Mouse (Mus musculus): Measurements from ENCODE around the gene Pigl. TPM values are rescaled to one million over a fixed set of nuclear protein-coding genes. Genes with fewer than 3 reads are reported as not detected.

The Pigl gene
- polyA plus RNA-seq (2016; fragmentation: Nextera tagmentation; extraction: Ambion mirVana), result 14.1 and 15.4 TPM in 2 replicates

GRCm38 (mm10) chr11:62458276-62458724 lies at the start of gene Pigl, which contains the start of gene Ncor1:
TSS of gene Pigl (plus strand) at chr11:62458460.
TSS of gene Ncor1 (minus strand) at chr11:62458541.
- peaks cover 13% of the 10 kb centered on the region; the same call in 1 of the 2 replicates for H3K4me1 ChIP-seq
- no peaks in the 10 kb centered on the region for H3K27me3 ChIP-seq (ENCODE audit: insufficient read depth, poor library complexity, severe bottlenecking)
- peak within 1 kb of the TSS; percentile 97 for H3K27ac ChIP-seq
- under 1% methylated on average over 33 of the region's 33 CpGs for WGBS
- H3K36me3 ChIP-seq, result peaks cover 5% of the 10 kb centered on the region
- peak within 1 kb of the TSS; percentile 95 for H3K4me3 ChIP-seq
- DNase-seq (ENCODE audit: low spot score), result peak; percentile 95
- no peaks in the 10 kb centered on the region for H3K9me3 ChIP-seq

DNA sequence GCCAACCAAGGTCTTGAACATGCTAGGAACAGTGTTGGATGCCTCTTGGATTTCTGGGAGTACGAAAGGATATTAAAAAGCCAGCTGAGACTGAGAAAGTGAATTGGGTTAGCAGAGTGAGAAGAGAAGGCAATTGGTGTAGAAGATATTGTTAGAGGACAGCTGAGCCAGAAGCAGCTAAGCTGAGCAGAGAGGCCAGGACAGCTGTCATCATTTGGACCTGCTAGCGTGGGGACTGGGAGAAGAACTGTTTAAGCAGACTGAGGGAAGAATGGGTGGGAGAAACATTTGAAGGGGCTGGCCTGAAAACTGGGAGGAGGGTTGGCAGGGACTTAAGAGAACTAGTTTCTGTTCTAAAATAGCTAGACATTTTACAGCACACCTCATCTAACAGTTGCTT lies 49.4 kb upstream of the Pigl start:
- H3K9me3 ChIP-seq, result no peaks in the 10 kb centered on the region
- no peaks in the 10 kb centered on the region for H3K27me3 ChIP-seq (ENCODE audit: insufficient read depth, poor library complexity, severe bottlenecking)
- H3K36me3 ChIP-seq, result peaks cover 45% of the 10 kb centered on the region
- H3K4me3 ChIP-seq, result no peak overlapping the region
- H3K27ac ChIP-seq, result no peak overlapping the region
- H3K4me1 ChIP-seq, result no peaks in the 10 kb centered on the region
- 92% methylated on average over 2 of the region's 2 CpGs for WGBS
- no peak for DNase-seq (ENCODE audit: low spot score)

DNA sequence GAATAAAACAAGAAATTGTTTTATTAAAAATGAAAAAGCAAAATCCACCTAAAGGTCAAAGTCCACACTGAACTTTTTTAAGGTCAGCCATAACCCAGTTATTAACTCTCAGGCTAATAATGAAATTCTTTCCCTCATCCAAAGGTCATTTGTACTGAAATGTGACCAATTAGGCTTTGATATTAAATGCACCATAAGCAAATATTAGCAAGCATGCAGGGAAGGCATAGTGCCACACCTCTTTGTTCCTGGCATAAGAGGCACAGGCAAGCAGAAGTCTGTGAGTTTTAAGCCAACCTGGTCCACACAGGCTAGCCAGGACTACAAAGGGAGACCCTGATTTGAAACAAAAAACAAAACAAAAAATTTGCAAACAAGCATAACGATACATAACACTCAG lies 48.6 kb upstream of the Pigl start:
- no peak for DNase-seq (ENCODE audit: low spot score)
- H3K4me1 ChIP-seq, result no peaks in the 10 kb centered on the region
- no peaks in the 10 kb centered on the region for H3K27me3 ChIP-seq (ENCODE audit: insufficient read depth, poor library complexity, severe bottlenecking)
- no peak overlapping the region for H3K27ac ChIP-seq
- 96% methylated on average over 1 of the region's 1 CpGs for WGBS
- H3K4me3 ChIP-seq, result no peak overlapping the region
- peaks cover 50% of the 10 kb centered on the region for H3K36me3 ChIP-seq
- H3K9me3 ChIP-seq, result no peaks in the 10 kb centered on the region

GRCm38 (mm10) chr11:62415026-62415425 lies 43.2 kb upstream of the Pigl start:
- Histone ChIP-seq H3K4me1 (no peaks in the 10 kb centered on the region), H3K4me3 (no peak overlapping the region), H3K27ac (no peak overlapping the region), H3K9me3 (no peaks in the 10 kb centered on the region), H3K27me3 (ENCODE audit: insufficient read depth, poor library complexity, severe bottlenecking) (no peaks in the 10 kb centered on the region), H3K36me3 (peaks cover 64% of the 10 kb centered on the region)
- WGBS, result 93% methylated on average over 4 of the region's 4 CpGs
- no peak for DNase-seq (ENCODE audit: low spot score)

- Histone ChIP-seq H3K27ac (no peak overlapping the region), H3K4me1 (peaks cover 6% of the 10 kb centered on the region; the same call in 1 of the 2 replicates), H3K27me3 (ENCODE audit: insufficient read depth, poor library complexity, severe bottlenecking) (no peaks in the 10 kb centered on the region), H3K9me3 (no peaks in the 10 kb centered on the region), H3K36me3 (peaks cover 60% of the 10 kb centered on the region), H3K4me3 (no peak overlapping the region)
- no peak for DNase-seq (ENCODE audit: low spot score)
- 82% methylated on average over 2 of the region's 2 CpGs for WGBS
Observed at GRCm38 (mm10) chr11:62424525-62424924, 33.7 kb upstream of the Pigl start.

GRCm38 (mm10) chr11:62426266-62426665 lies 32.0 kb upstream of the Pigl start:
- no peaks in the 10 kb centered on the region for H3K27me3 ChIP-seq (ENCODE audit: insufficient read depth, poor library complexity, severe bottlenecking)
- WGBS, result 73% methylated on average over 5 of the region's 5 CpGs
- H3K36me3 ChIP-seq, result peaks cover 63% of the 10 kb centered on the region
- no peak overlapping the region for H3K27ac ChIP-seq
- H3K9me3 ChIP-seq, result no peaks in the 10 kb centered on the region
- H3K4me3 ChIP-seq, result no peak overlapping the region
- peaks cover 6% of the 10 kb centered on the region; the same call in 1 of the 2 replicates for H3K4me1 ChIP-seq
- DNase-seq (ENCODE audit: low spot score), result no peak

- peaks cover 6% of the 10 kb centered on the region; the same call in 1 of the 2 replicates for H3K4me1 ChIP-seq
- no peaks in the 10 kb centered on the region for H3K9me3 ChIP-seq
- H3K27ac ChIP-seq, result no peak overlapping the region
- 78% methylated on average over 2 of the region's 3 CpGs for WGBS
- no peak overlapping the region for H3K4me3 ChIP-seq
- no peaks in the 10 kb centered on the region for H3K27me3 ChIP-seq (ENCODE audit: insufficient read depth, poor library complexity, severe bottlenecking)
- peaks cover 64% of the 10 kb centered on the region for H3K36me3 ChIP-seq
- DNase-seq (ENCODE audit: low spot score), result no peak
Observed at GRCm38 (mm10) chr11:62427105-62427504, 31.2 kb upstream of the Pigl start.

DNA sequence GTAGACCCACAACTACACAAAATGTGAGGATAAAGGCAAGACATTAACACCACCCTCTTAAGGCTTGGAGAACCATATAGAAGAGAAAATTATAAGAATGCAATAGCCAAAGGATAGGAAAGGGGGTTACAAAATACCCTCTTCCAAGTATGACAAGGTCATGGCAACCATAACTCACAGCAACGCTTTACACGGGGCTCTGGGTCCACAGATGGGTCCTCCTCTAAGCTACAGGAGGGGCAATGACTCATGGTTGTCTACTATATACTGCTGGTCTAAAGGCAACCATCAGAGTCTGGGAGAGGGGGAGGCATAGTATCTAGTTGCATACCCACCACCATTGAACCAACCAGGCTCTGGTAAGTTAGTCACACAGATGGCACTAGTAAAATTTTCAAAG lies 26.0 kb upstream of the Pigl start:
- H3K9me3 ChIP-seq, result no peaks in the 10 kb centered on the region
- peaks cover 62% of the 10 kb centered on the region for H3K36me3 ChIP-seq
- no peaks in the 10 kb centered on the region for H3K4me1 ChIP-seq
- DNase-seq (ENCODE audit: low spot score), result no peak
- H3K27me3 ChIP-seq (ENCODE audit: insufficient read depth, poor library complexity, severe bottlenecking), result no peaks in the 10 kb centered on the region
- H3K4me3 ChIP-seq, result no peak overlapping the region
- H3K27ac ChIP-seq, result no peak overlapping the region
- 94% methylated on average over 2 of the region's 2 CpGs for WGBS

DNA sequence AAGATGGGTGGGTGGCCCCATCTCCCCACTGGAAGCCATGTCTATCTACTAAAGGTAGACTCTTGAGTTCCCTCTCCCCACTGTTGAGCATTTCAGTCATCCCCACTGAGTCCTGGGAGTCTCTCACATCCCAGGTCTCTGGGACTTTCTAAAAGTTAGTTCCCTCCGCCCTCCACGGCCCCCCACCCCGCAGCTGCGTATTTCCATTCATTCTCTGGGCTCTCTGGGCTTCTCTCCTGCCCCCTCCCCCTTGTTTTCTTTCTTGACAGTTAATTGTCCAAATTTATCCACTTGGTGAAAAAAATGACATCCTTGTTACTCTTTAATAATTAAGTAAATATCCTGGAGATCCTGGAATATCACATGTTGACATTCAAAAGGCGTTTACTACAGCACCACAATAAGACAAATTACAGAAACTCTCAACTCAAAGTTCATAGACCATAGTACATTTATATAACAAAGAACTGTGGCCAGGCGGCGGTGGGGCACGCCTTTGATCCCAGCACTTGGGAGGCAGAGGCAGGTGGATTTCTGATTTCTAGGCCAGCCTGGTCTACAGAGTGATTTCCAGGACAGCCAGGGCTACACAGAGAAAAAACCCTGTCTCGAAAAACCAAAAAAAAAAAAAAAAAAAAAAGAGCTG lies 17.5 kb upstream of the Pigl start:
- WGBS, result 94% methylated on average over 9 of the region's 9 CpGs
- H3K4me1 ChIP-seq, result peaks cover 6% of the 10 kb centered on the region; the same call in 1 of the 2 replicates
- H3K27ac ChIP-seq, result no peak overlapping the region
- H3K4me3 ChIP-seq, result no peak overlapping the region
- no peaks in the 10 kb centered on the region for H3K27me3 ChIP-seq (ENCODE audit: insufficient read depth, poor library complexity, severe bottlenecking)
- no peaks in the 10 kb centered on the region for H3K9me3 ChIP-seq
- H3K36me3 ChIP-seq, result peaks cover 40% of the 10 kb centered on the region
- DNase-seq (ENCODE audit: low spot score), result no peak

GRCm38 (mm10) chr11:62445799-62446198 lies 12.5 kb upstream of the Pigl start:
- Histone ChIP-seq H3K27ac (no peak overlapping the region), H3K9me3 (no peaks in the 10 kb centered on the region), H3K4me1 (peaks cover 6% of the 10 kb centered on the region; the same call in 1 of the 2 replicates), H3K4me3 (no peak overlapping the region), H3K27me3 (ENCODE audit: insufficient read depth, poor library complexity, severe bottlenecking) (no peaks in the 10 kb centered on the region), H3K36me3 (peaks cover 29% of the 10 kb centered on the region)
- no peak for DNase-seq (ENCODE audit: low spot score)
- WGBS, result 86% methylated on average over 3 of the region's 3 CpGs

GRCm38 (mm10) chr11:62448971-62449370 lies 9.3 kb upstream of the Pigl start:
- Histone ChIP-seq H3K27me3 (ENCODE audit: insufficient read depth, poor library complexity, severe bottlenecking) (no peaks in the 10 kb centered on the region), H3K9me3 (no peaks in the 10 kb centered on the region), H3K36me3 (peaks cover 29% of the 10 kb centered on the region), H3K27ac (no peak overlapping the region), H3K4me1 (no peaks in the 10 kb centered on the region), H3K4me3 (no peak overlapping the region)
- no peak for DNase-seq (ENCODE audit: low spot score)
- 97% methylated on average over 6 of the region's 6 CpGs for WGBS

GRCm38 (mm10) chr11:62455193-62455592 lies 3.1 kb upstream of the Pigl start:
- no peaks in the 10 kb centered on the region for H3K27me3 ChIP-seq (ENCODE audit: insufficient read depth, poor library complexity, severe bottlenecking)
- H3K9me3 ChIP-seq, result no peaks in the 10 kb centered on the region
- no peak overlapping the region for H3K4me3 ChIP-seq
- H3K36me3 ChIP-seq, result peaks cover 12% of the 10 kb centered on the region
- H3K27ac ChIP-seq, result no peak overlapping the region
- DNase-seq (ENCODE audit: low spot score), result no peak
- H3K4me1 ChIP-seq, result peaks cover 13% of the 10 kb centered on the region; the same call in 1 of the 2 replicates
- 44% methylated on average over 1 of the region's 1 CpGs for WGBS

GRCm38 (mm10) chr11:62456021-62456482 lies 2.2 kb upstream of the Pigl start:
- Histone ChIP-seq H3K36me3 (peaks cover 3% of the 10 kb centered on the region), H3K27ac (peak overlapping the region; percentile 97), H3K27me3 (ENCODE audit: insufficient read depth, poor library complexity, severe bottlenecking) (no peaks in the 10 kb centered on the region), H3K4me1 (peaks cover 13% of the 10 kb centered on the region; the same call in 1 of the 2 replicates), H3K4me3 (peak overlapping the region; percentile 95), H3K9me3 (no peaks in the 10 kb centered on the region)
- DNase-seq (ENCODE audit: low spot score), result no peak
- 11% methylated on average over 3 of the region's 3 CpGs for WGBS

Measured in heart, embryonic 10.5 days (tissue).